ENCODE assay signal across 21 mouse cellular contexts in the genomic region with DNA sequence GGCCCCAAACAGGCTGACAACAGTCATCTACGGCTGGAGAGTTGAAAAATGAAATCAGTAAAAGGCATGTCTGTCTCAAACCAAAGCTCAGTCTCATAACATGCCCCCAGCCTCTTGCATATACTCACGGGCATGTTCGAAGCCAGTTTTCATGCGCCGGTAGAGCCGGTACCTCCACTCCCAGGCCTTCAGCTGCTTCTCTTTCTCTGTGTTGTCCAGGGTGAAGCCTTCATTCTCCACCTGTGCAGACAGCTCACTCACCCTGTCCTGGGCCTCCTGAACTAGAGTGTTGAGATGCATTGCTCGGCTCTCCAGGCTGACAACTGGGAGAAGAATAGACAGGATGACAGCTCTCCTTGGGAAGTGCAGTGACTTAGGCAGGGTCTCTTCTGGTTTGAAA.
DNase-seq lines count a peak whose midpoint lies in the region; ATAC-seq and TF ChIP-seq lines count a peak whose summit lies in the region.
"Had no signal": no experiment of that assay in that cellular context is flagged by ENCODE, and none has a peak within 500 bp of the region (broad histone marks: within the 10 kb centered on the region; RNA-seq: fewer than 3 reads in every experiment).

No protein-coding gene starts in this region.

- H3K27me3 ChIP-seq in midbrain, embryonic 11.5 days (ENCODE audit: control insufficient read depth, insufficient read depth, low read length) = no peaks in the 10 kb centered on the region
- no peaks in the 10 kb centered on the region for H3K27me3 ChIP-seq in midbrain, postnatal 0 days (ENCODE audit: insufficient read depth, low read length)
- H3K27me3 ChIP-seq: Patski had no signal

- 0 out of 2 replicates have a peak, but pooled peaks cover 4% of the 10 kb centered on the region for H3K4me1 ChIP-seq in midbrain, embryonic 11.5 days (ENCODE audit: control insufficient read depth, insufficient read depth, low read length)
- H3K4me1 ChIP-seq in midbrain, postnatal 0 days (ENCODE audit: insufficient read depth, low read length) = no peaks in the 10 kb centered on the region; the same call in 1 of the 2 replicates

- peak; percentile 70 for DNase-seq in heart, adult 11 months
- DNase-seq in heart, adult 8-10 months (ENCODE audit: low spot score) = no peak
- peak; percentile 71 for DNase-seq in midbrain, embryonic 11.5 days (ENCODE audit: low spot score, missing footprints)
- no peak for DNase-seq in midbrain, postnatal 0 days (ENCODE audit: low spot score)
- DNase-seq: adrenal gland, adult 8-10 months; adrenal gland, postnatal 14 days; adrenal gland, postnatal 36 days; B cell, adult 2 months; cerebellum, adult 11-12 months; cerebellum, adult 2 months; cerebellum, adult 9-10 months; cerebellum, postnatal 25 days had no signal

- no peaks in the 10 kb centered on the region for H3K9me3 ChIP-seq in midbrain, embryonic 11.5 days (ENCODE audit: control insufficient read depth, low read length)
- H3K9me3 ChIP-seq in midbrain, postnatal 0 days (ENCODE audit: low read length) = no peaks in the 10 kb centered on the region
- H3K9me3 ChIP-seq: embryonic facial prominence, embryonic 10.5 days; embryonic facial prominence, embryonic 12.5 days; forebrain, embryonic 13.5 days; forebrain, embryonic 15.5 days had no signal

- 88% methylated on average over 7 of the region's 7 CpGs for WGBS in midbrain, embryonic 11.5 days
- 91% methylated on average over 7 of the region's 7 CpGs for WGBS in midbrain, postnatal 0 days

- TF ChIP-seq CTCF in midbrain, postnatal 0 days (IDR thresholded peaks at IDR 0.05) = no peak

- H3K4me3 ChIP-seq in midbrain, embryonic 11.5 days (ENCODE audit: low read depth, low read length) = no peak overlapping the region
- H3K4me3 ChIP-seq in midbrain, postnatal 0 days (ENCODE audit: low read depth, low read length) = no peak overlapping the region
- H3K4me3 ChIP-seq: embryonic facial prominence, embryonic 10.5 days; embryonic facial prominence, embryonic 12.5 days; forebrain, embryonic 13.5 days; forebrain, embryonic 15.5 days had no signal

- no peak overlapping the region for H3K27ac ChIP-seq in midbrain, embryonic 11.5 days (ENCODE audit: low read depth, low read length)
- no peak overlapping the region for H3K27ac ChIP-seq in midbrain, postnatal 0 days (ENCODE audit: low read depth, low read length)
- H3K27ac ChIP-seq: embryonic facial prominence, embryonic 10.5 days; embryonic facial prominence, embryonic 12.5 days; forebrain, embryonic 13.5 days; forebrain, embryonic 15.5 days had no signal

- ATAC-seq in midbrain, embryonic 11.5 days (ENCODE audit: low FRiP score) = no peak
- no peak for ATAC-seq in midbrain, postnatal 0 days (ENCODE audit: low FRiP score)
- ATAC-seq in megakaryocyte-erythroid progenitor cell, adult 5-6 weeks (replicated peaks; ENCODE audit: low FRiP score, low TSS enrichment, poor library complexity, severe bottlenecking) = no peak
- ATAC-seq: activated CD4-positive, CD25-positive, alpha-beta regulatory T cell, adult 4 months; CD4-positive, CD25-positive, alpha-beta regulatory T cell, adult 4 months; forebrain, embryonic 13.5 days; Patski had no signal

- H3K9ac ChIP-seq in midbrain, embryonic 11.5 days (ENCODE audit: low read length) = no peak overlapping the region
- no peak overlapping the region for H3K9ac ChIP-seq in midbrain, postnatal 0 days (replicated peaks; ENCODE audit: low read length, poor library complexity, severe bottlenecking)
- H3K9ac ChIP-seq: embryonic facial prominence, embryonic 12.5 days; forebrain, embryonic 13.5 days; forebrain, embryonic 15.5 days had no signal

- no peak overlapping the region for H3K4me2 ChIP-seq in midbrain, embryonic 11.5 days
- H3K4me2 ChIP-seq in midbrain, postnatal 0 days (ENCODE audit: low read depth, low read length, poor library complexity, severe bottlenecking) = no peak overlapping the region
- H3K4me2 ChIP-seq: embryonic facial prominence, embryonic 12.5 days; forebrain, embryonic 13.5 days; forebrain, embryonic 15.5 days had no signal

- no peaks in the 10 kb centered on the region for H3K36me3 ChIP-seq in midbrain, embryonic 11.5 days (ENCODE audit: control insufficient read depth, insufficient read depth, low read length)
- no peaks in the 10 kb centered on the region for H3K36me3 ChIP-seq in midbrain, postnatal 0 days (ENCODE audit: insufficient read depth, low read length)
- H3K36me3 ChIP-seq: embryonic facial prominence, embryonic 10.5 days; embryonic facial prominence, embryonic 12.5 days; forebrain, embryonic 15.5 days; G1E had no signal

Comparison
In these comparisons a context has a peak if more than half of its experiments do, and no peak if none do; other contexts are left out.
1. DNase-seq: peak in heart, adult 11 months (single experiment) and midbrain, embryonic 11.5 days (single experiment); none in heart, adult 8-10 months (single experiment) and midbrain, postnatal 0 days (single experiment).